Mouse (Mus musculus): ENCODE results near the gene Galnt17.

The Galnt17 gene

DNA sequence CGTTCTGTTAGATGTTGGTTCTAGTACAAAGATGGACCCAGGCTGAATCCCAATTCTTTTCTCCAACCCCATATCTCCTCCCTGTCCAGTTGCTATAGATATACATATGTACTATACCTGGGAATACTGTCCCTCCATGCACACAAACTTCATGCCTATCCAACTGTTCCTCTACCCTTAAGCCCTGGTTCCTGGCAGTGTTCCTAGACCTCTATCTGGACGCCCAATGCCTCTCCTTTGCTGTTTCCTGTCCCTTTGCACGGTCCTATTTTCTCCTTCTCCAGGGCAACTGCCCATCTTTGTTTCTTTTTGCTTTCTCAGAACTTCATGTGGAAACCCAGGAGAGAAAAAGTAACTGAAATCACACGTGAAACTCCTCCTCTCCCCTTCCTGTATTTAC is 188.4 kb downstream of the Galnt17 start:
- no peak for DNase-seq

DNA sequence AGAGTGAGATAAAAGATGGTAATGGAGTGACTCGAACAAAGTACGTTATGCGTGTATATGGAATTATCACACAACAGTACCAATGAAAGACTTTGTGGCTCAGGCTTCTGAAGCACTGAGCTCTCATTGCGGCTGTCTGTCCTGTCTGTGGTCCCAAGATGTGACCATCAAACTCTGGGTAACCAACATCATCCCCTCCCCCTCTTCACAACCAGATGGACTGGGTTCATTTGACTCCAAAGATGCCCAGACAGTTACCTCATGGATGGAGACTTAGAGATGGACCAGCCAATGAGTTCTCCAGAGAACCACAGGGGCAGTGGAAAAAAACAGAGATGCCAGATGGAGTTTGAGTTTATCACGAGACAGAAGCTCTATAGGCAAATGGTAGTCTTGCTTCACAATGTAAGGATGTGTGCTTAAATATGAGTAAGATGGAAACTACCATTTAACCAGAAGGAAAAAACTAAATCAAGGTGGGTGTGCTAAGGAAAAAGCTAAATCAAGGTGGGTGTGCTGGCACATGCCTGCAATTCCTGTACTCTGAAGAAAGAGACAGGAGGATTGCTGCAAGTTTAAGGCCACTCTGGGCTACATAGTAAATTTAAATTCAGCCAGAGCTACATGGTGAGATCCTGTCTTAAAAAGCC is 190.8 kb downstream of the Galnt17 start:
- no peak for DNase-seq

DNA sequence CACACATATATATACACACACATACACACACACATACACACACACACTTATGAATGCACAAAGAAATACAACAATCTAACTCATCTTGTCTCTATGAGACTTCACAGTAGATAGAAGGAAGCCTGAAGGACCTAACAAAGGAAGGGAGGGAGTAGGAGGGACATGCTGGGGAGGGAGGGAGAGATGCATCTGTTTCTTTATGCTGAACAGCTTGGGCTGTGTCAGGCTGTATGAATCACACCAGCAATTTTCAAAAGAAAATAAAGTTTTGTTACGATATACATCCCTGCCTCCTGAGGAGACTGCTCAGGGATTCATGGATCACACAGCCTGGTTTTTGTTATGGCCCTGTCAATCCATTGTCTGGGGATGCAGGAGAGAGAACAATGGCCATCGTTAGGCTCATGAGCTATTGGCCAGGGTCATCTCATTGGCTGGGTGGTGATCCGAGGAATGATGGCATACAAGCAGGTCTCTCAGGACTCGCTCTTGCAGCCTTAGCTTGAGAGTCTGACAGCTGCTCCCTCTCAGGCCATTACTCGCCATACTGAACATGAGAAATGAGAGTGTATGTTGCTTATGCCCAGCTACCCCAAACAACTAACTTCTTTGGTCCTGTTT is 194.3 kb downstream of the Galnt17 start:
- no peak for DNase-seq

DNA sequence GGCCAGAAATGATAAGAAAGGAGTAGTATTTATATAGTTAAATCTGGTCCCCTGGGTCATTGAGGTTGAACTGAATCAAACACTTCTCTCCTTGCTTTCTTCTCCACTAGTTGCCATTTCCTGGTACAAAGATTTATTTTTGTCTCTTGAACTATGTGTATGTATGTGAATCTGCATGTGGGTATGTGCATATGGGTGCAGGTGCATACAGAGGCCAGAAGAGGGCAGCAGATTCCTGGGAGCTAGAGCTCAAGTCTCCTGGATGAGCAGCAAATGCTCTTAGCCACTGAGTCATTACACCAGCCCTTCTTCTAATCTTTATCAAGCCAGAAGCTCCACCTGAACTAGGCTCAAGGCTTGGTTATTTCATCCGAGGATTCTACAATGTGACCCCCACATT is 201.1 kb downstream of the Galnt17 start:
- no peak for DNase-seq

DNA sequence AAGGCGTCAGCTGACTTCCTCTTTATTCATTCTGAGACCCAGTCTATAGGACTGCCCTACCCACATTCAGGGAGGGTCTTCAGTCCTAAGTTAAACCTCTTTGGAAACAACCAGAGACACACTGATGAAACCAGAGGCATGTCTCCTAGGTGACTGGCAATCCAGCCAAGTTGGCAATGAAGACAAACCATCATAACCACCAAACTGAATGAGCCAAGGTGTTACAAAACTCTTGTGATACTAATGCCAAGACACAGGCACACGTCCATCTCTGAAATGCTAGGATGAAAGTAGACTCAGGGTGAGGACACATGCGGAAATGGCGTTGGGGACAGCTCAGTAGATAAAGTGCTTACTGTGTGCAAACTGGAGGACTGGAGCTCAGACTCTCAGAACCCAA is 211.5 kb downstream of the Galnt17 start:
- no peak for DNase-seq

DNA sequence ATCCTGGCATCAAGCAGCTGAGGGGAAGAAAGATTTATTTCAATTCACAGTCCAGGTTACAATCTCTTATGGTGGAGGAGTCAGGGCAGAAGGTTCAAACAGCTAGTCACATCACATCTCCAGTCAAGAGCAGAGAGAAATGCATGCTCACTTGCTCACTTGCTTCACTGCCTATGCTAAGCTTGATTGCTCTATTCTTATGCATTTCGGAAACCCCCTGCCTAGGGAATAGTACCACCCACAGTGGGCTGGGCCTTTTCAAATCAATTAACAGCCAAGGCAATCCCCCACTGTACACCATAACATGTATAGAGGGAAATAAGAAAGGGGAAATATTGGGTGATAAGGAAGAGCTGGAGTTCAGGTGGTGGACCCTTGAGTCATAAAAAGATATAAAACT is 212.7 kb downstream of the Galnt17 start:
- no peak for DNase-seq

DNA sequence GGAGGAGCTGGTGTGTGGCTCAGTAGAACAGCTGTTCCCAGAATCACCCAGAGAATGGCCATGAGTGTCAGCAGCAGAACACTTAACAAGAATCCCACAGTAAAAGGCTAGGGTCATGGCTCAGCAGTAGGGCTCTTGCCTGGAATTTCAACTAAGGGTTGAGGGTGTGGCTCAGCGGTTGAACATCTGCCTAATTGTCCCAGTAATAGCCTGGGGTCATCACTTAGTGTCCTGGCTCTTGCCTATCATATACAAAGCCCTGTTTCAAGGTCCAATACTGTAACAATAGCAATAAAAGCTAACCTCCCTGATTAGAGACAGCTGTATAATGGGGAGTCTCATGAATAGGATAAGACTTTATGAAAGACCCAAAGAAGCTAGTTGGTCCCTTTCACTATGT is 213.5 kb downstream of the Galnt17 start:
- DNase-seq, result no peak

DNA sequence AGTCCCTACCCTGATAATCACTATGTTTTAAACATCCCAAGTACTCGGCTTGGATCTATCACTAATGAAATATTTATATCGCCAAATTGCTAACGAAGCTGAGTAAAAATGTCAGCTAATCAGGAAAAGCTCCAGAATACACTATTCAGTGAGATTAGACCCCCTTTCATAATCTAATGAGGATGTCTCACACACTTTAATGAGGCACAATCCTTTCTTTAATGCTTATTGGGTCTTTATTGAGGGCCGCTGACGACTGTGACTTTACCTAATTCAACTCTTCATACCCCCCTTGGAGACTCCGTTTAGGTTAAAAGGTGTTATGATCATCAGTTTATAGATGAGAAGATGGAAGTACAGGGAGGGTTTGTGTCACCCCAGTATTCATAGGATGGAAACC is 214.2 kb downstream of the Galnt17 start:
- no peak for DNase-seq

DNA sequence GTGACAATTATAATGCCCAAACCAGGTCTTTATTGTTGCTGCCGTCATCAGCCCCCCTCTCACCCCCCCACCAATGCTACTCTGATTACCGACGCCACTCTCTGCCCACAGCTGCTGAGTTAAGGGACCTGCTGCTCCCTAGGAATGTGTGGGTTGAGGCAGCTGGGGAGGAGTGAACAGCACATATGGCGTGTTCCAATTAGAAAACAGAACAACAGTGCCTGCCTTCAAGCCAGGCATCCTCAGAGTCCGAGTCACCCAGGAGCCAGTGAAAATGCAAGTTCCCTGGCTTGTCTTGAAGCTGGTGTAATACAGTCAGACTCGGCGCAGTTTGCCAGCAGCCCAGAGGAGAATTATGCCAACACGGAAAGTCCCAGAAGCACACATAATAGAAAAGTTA is 218.4 kb downstream of the Galnt17 start:
- no peak for DNase-seq

DNA sequence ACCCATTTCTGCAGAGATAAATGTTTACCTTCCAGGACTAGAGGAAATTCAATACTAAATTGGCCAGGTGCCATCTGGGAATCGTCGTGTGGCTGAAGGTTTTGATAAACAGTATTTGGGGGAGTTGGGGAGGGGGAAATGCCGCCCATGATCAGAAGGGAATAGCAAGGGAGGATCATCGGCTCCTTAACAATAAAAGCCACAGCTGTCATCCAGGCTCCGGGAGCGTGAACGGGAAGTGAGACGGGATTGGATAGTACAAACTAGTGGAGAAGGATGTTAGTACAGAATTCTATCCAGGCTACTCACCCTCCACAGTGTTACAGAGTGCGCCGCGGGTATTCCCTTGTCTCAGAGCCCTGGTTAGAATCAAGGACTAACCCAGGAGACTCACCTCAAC is 219.4 kb downstream of the Galnt17 start:
- no peak for DNase-seq

DNA sequence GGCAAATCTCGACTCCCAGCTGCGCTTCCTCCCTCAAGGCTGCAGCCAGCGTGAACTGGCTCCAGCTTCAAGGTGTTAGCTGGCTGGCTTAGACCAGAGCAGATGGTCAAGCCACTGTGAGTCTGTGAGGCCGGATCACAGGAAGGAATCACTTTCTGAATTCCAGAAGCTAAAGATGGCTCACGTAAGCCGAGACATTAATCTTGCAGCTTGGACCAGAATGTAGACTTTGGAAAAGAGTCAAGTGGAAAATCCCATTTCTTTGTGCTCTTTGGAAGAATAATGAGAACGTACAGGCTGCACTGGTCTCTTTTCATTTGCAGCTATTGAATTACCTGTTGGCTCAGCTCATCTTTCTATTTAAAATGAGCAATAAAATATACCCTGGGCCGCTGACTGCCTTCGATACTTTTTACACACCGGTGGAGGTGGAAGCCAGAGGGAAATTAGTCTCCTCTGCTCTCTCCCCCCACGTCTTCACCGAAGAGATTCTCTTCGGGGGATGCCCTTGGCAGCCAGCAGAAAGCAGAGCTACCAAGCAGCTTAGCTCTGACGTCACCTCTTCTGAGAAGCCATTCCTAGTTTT is 225.1 kb downstream of the Galnt17 start:
- no peak for DNase-seq

DNA sequence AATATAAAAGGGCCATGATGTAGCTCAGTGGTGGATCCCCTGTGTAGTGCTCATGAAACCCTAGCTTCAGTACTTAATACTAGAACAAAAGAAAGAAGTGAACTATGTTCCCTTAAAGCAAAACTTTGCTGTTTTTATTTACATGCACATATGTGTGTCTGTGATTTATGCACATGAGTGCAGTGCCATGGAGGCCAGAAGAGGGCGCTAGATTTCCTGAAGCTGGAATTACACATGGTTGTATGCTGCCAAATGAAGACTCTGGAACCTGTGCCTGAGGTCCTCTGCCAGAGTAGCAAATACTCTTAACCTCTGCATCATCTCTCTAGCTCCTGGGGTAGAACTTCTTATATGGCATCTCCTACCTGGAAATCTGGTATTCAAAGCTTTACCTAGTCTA is 230.6 kb downstream of the Galnt17 start:
- DNase-seq, result no peak

DNA sequence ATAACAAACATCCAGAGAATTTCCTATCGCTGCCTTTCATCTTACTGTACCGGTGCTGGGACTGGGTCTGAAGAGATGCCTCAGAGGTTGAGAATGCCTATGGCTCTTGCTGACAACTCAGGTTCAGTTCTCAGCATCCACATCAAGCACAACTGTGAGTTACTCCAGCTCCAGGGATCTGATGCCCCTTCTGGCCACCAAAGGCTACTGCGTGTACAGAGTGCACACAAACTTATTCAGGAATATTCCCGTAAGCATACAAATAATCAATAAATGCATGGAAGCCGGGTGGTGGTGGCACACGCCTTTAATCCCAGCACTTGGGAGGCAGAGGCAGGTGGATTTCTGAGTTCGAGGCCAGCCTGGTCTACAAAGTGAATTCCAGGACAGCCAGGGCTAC is 232.5 kb downstream of the Galnt17 start:
- DNase-seq, result no peak

DNA sequence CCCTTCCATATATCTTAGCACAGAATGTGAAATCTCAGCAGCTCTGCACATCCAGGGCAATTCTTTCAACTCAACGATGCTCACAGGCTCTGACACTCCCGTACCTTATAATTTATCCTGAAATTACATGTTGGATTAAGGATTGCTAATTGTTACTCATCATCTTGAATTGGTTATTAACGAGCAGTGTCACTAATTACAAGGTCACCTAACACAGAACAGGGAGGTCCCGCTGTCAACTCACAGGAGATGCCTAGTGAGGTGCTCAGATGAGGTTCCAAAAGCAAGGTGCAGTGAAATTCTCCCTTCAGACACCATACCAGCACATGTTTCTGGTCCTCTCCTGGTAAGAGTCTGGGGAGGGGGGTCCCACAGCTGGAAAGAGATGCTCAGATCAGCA is 234.0 kb downstream of the Galnt17 start:
- no peak for DNase-seq

DNA sequence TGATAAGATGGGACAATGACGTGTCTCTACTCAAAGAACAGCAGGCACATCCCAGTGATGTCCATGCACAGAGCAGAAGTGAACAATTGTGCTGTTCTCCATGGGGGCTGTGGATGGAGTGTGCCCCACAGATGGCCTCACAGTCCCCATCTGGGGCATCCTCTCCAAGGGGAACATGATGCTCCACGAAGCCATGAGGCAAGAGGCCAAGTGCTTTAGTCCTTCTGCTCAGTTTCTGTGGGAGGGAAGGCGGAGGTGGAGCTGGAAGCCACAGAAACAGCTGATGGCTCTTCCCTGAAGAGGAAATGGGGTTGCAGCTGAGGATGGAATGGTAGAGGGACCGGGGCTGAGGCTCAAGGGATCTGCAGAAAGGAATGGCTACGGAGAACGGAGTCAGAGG is 243.1 kb downstream of the Galnt17 start:
- no peak for DNase-seq

DNA sequence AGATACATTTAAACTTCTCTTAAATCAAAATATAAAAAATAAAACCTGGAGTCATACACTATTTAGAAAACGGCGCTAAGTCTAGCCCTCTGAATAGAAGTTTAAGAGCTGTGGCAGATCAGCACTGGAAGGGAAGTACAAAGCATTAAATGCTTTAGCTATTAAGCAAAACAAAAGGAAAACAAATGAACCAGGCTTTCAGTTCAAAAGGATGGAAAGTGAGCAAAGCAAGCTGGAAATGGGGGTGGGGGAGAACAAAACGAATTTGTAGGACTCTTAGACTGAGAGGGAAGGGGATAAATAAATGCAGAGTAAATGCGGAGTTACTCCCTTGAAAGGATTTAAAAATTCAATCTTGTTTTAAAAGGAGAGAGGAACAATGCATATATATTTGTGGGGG is 259.8 kb downstream of the Galnt17 start:
- DNase-seq, result no peak

DNA sequence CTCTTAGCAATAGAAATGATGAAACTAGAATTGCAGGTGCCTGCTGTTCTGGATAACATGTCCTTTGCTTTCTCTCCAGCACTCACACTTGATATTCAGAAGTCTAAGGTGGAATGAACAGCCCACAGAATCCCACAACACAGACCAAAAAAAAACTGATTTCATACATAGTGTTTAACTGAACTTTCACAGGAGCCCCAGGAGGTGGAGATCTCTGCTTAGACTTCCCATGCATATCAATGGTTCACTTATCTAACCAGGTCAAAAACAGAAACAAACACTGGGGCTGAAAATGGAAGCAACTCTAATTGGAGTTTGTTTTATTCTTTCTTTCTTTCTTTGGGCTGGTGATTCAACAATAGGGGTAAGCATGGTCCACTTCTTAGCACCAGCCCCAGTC is 265.2 kb downstream of the Galnt17 start:
- DNase-seq, result no peak

DNA sequence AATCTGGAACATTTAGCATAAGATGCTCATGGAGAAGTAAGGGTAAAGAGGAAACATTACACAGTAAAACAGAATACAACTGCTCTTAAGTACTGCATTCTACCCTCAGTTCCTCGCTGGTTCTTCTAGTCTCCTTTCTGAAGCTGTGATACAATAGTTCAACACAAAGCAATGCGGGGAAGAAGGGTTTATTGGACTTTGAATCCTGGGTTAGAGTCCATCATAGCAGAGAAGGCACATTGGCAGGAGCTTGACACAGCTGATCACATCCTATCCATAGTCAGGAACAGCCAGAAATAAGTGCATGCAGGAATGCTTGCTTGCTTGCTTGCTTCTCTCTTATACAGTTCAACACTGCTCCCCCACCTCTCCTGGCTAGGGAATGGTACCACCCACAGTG is 267.9 kb downstream of the Galnt17 start:
- no peak for DNase-seq

DNA sequence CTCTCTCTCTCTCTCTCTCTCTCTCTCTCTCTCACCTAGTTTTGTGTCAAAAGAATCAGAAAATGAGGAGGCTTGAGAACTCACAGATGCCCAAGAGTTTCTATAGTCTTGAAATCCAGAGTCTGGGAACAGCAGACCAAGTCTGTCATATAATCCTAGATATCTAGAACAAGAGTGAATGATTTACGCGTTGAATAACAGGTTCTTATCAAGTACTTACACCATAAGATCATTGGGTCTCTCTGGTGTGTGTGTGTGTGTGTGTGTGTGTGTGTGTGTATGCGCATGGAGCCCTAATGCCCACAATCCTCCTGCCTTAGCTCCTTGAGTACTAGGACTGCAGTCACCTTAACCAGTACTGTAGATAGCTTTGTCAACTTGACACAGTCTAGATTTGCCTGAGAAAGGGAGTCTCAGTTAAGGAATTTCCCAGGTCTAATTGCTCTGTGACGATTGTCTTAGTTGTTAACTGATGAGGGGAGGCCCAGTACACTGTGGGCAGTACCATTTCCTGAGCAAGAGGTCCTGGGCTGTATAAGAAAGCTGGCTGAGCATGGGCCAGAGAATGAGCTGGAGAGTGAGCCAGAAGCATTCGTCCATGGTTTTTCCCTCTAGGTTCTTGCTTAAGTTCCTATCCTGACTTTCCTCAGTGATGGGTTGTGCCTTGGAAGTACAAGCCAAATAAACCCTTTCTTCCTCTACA is 268.5 kb downstream of the Galnt17 start:
- no peak for DNase-seq

DNA sequence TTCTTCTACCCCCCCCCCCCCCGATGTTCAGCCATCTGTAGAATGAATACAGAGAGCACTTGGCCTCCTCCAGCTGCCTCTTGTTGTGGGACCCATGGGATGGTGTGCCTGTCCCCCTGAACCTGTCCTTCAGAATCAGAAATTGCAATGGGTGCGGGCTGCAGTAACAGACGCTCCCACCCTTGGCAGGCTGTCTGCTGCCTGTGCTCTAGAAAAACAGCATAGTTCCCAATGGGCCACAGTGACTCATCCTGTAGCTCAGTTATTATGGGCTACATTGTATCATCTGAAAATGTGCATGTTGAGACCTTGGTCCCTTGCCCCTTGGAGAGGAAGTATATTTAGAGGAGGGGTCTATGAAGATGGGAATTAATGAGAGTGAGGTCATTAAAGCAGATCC is 283.8 kb downstream of the Galnt17 start:
- DNase-seq, result no peak

DNA sequence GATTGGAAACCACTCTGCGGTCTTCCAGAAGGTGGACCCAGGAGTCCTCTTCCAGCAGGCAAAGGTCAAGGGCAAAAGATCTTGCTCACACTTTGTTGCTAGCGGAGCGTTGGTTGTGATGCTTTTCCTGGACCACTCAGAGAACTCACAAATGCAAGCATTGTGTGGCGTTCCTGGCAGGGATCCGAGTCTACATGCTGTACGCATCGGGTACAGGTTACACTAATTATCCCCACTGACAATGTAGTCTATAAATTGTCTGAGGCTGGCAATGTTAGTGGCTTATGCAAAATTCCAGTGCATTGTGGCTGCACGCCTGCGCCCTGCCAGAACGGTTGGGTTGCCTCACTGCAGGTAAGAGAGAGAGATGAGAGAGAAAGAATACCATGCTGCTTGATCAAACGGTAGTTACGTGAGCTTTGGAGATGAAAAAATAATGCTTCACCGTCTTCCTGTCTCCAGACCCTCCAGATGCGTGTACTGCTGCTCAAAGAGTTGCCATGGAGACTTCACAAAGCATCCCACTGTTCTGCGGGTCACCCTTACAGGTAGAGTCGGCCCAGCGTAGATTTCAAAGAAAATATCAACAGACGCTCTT is 285.8 kb downstream of the Galnt17 start:
- DNase-seq, result no peak

DNA sequence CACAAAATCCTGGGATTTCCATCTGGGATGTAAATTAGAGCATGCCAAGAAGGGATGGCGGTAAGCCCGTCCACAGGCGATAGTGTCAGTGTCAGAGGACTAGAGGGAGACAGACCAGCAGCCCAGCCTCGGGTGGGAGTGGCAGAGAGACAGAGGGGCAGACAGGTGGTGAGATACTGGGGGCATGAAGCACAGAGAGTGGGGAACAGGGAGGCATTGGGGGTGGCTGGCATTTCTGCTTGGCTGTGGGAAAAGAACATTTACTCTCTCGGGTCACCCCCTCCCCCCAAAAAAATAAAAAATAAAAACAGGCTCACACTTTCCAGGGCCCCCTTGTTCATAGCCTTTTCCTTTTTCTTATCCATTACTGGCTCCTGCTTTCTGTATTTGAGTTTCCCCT is 287.4 kb downstream of the Galnt17 start:
- no peak for DNase-seq

DNA sequence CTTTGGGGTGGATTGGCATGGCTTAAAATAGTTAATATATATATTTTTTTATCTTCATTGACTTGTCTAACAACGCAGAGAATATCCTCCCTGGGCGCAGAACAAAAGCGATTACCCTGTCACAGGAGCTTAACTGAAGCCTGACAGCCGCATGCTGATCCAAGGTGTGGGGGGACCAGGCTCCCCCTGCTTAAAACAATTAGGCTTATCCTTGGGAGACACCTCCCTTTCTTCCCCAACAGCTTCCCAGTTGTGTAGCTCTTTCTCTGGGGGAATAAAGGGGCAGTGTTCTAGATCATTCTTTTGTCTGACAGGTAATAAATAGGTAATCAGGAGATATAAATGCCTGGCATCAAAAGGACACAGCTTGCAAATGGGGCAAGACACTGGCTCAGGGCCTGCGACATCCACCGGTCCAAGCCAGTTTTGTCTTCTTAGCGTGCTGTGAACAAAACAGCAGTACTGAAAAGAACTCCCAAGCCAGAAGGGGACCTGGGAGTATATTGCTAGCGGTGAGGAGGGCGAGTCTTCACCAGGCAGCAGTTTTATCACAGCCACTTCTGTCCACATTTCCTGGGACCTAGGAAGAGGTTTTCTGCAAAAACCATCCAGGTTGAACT is 288.8 kb downstream of the Galnt17 start:
- DNase-seq, result no peak
